Mouse (Mus musculus) kidney, embryonic 16.5 days (tissue): Measurements from ENCODE around the gene Krtap3-1. TPM values are rescaled to one million over a fixed set of nuclear protein-coding genes. Genes with fewer than 3 reads are reported as not detected.

Experiments used
- ATAC-seq: fragments of 200-750 bp; cut with Nextera tagmentation; 2 replicates; pipeline ENCODE4 v1.8.0; 2017; ENCODE audit warnings: moderate TSS enrichment; ENCODE audit not compliant: low FRiP score, low TSS enrichment
- H3K27ac ChIP-seq: fragments of 300-500 bp; sonication (generic); 2 replicates; pipeline ENCODE4 v1.5.1; 2014; ENCODE audit warnings: low read length
- H3K27me3 ChIP-seq: fragments of 300-500 bp; sonication (generic); 2 replicates; pipeline ENCODE4 v1.6.1; 2014; ENCODE audit warnings: low read length, control low read depth, mixed read lengths; ENCODE audit not compliant: insufficient read depth
- H3K36me3 ChIP-seq: fragments of 300-500 bp; sonication (generic); 2 replicates; pipeline ENCODE4 v1.6.1; 2014; ENCODE audit warnings: low read length, control low read depth, mixed read lengths; ENCODE audit not compliant: insufficient read depth
- H3K4me1 ChIP-seq: fragments of 300-500 bp; sonication (generic); 2 replicates; pipeline ENCODE4 v1.6.1; 2014; ENCODE audit warnings: low read length, control low read depth, mixed read lengths; ENCODE audit not compliant: insufficient read depth
- H3K4me2 ChIP-seq: fragments of 300-500 bp; sonication (generic); replicated peaks from 2 replicates; pipeline ENCODE4 v1.6.1; 2014; ENCODE audit warnings: low read depth, low read length
- H3K4me3 ChIP-seq: fragments of 300-500 bp; sonication (generic); 2 replicates; pipeline ENCODE4 v1.5.1; 2014; ENCODE audit warnings: mild to moderate bottlenecking, low read length
- H3K9ac ChIP-seq: fragments of 300-500 bp; sonication (generic); replicated peaks from 2 replicates; pipeline ENCODE4 v1.6.1; 2014; ENCODE audit warnings: low read length
- H3K9me3 ChIP-seq: fragments of 300-500 bp; sonication (generic); 2 replicates; pipeline ENCODE4 v1.6.1; 2016; ENCODE audit warnings: low read length, control low read depth
- WGBS: fragments of 180-500 bp; shearing (Covaris S2); extraction: QIAGEN DNeasy Blood & Tissue Kit; methylation state at CpG from one replicate; pipeline ENCODE4 v1.1.7; 2014; 5-methylcytosine and 5-hydroxymethylcytosine counted together
- polyA plus RNA-seq: library from polyadenylated mRNA; unstranded; fragments of >200 nt; fragmentation: Nextera tagmentation; extraction: Ambion mirVana; gene quantifications from 2 replicates; pipeline ENCODE4 v1.2.1, GENCODE M21; 2015

Krtap3-1 gene
- polyA plus RNA-seq, 1 experiment from 2014 or later, result not detected

- Histone ChIP-seq H3K4me1 (no peaks in the 10 kb centered on the region), H3K9me3 (no peaks in the 10 kb centered on the region), H3K9ac (no peak overlapping the region), H3K27ac (no peak overlapping the region), H3K27me3 (no peaks in the 10 kb centered on the region), H3K36me3 (no peaks in the 10 kb centered on the region), H3K4me2 (no peak overlapping the region), H3K4me3 (no peak overlapping the region)
- 88% methylated on average over 5 of the region's 5 CpGs for WGBS
- no peak for ATAC-seq
Observed at GRCm38 (mm10) chr11:99581051-99581450, 14.6 kb upstream of the Krtap3-1 start.

GRCm38 (mm10) chr11:99580636-99581035, 14.2 kb upstream of the Krtap3-1 start, which contains the start of gene Krtap1-5:
Gene Krtap1-5 (minus strand): TSS chr11:99581016.
- ATAC-seq, result no peak
- Histone ChIP-seq H3K36me3 (no peaks in the 10 kb centered on the region), H3K27me3 (no peaks in the 10 kb centered on the region), H3K27ac (no peak within 1 kb of the TSS), H3K4me1 (no peaks in the 10 kb centered on the region), H3K4me2 (no peak within 1 kb of the TSS), H3K9ac (no peak within 1 kb of the TSS), H3K4me3 (no peak within 1 kb of the TSS), H3K9me3 (no peaks in the 10 kb centered on the region)
- 85% methylated on average over 6 of the region's 6 CpGs for WGBS

- H3K9ac ChIP-seq, result no peak overlapping the region
- H3K27ac ChIP-seq, result no peak overlapping the region
- under 1% methylated on average over 7 of the region's 7 CpGs for WGBS
- no peaks in the 10 kb centered on the region for H3K36me3 ChIP-seq
- no peaks in the 10 kb centered on the region for H3K9me3 ChIP-seq
- H3K4me2 ChIP-seq, result peak overlapping the region; percentile 43
- no peak overlapping the region for H3K4me3 ChIP-seq
- ATAC-seq, result peak; percentile 86
- 0 out of 2 replicates have a peak, but pooled peaks cover 2% of the 10 kb centered on the region for H3K4me1 ChIP-seq
- no peaks in the 10 kb centered on the region for H3K27me3 ChIP-seq
Observed at GRCm38 (mm10) chr11:99574106-99574505, 7.7 kb upstream of the Krtap3-1 start.

GRCm38 (mm10) chr11:99573164-99573563, 6.7 kb upstream of the Krtap3-1 start:
- Histone ChIP-seq H3K27me3 (no peaks in the 10 kb centered on the region), H3K9me3 (no peaks in the 10 kb centered on the region), H3K4me3 (no peak overlapping the region), H3K4me1 (0 out of 2 replicates have a peak, but pooled peaks cover 2% of the 10 kb centered on the region), H3K27ac (no peak overlapping the region), H3K36me3 (no peaks in the 10 kb centered on the region), H3K9ac (no peak overlapping the region), H3K4me2 (no peak overlapping the region)
- ATAC-seq, result no peak
- 62% methylated on average over 4 of the region's 4 CpGs for WGBS

GRCm38 (mm10) chr11:99562580-99562979, 3.9 kb downstream of the Krtap3-1 start:
- WGBS, result 68% methylated on average over 6 of the region's 6 CpGs
- no peak overlapping the region for H3K4me3 ChIP-seq
- ATAC-seq, result no peak
- H3K36me3 ChIP-seq, result no peaks in the 10 kb centered on the region
- no peaks in the 10 kb centered on the region for H3K27me3 ChIP-seq
- no peak overlapping the region for H3K27ac ChIP-seq
- no peaks in the 10 kb centered on the region for H3K4me1 ChIP-seq
- no peak overlapping the region for H3K9ac ChIP-seq
- no peak overlapping the region for H3K4me2 ChIP-seq
- H3K9me3 ChIP-seq, result no peaks in the 10 kb centered on the region

- H3K36me3 ChIP-seq, result no peaks in the 10 kb centered on the region
- H3K4me3 ChIP-seq, result no peak within 1 kb of the TSS
- WGBS, result 90% methylated on average over 9 of the region's 9 CpGs
- H3K27ac ChIP-seq, result no peak within 1 kb of the TSS
- H3K27me3 ChIP-seq, result no peaks in the 10 kb centered on the region
- ATAC-seq, result no peak
- H3K9me3 ChIP-seq, result no peaks in the 10 kb centered on the region
- no peak within 1 kb of the TSS for H3K9ac ChIP-seq
- no peaks in the 10 kb centered on the region for H3K4me1 ChIP-seq
- no peak within 1 kb of the TSS for H3K4me2 ChIP-seq
Observed at GRCm38 (mm10) chr11:99559366-99559765, 7.1 kb downstream of the Krtap3-1 start, which contains the start of gene Gm11939. Gene Gm11939 (minus strand): TSS chr11:99559466.

- H3K4me1 ChIP-seq, result no peaks in the 10 kb centered on the region
- H3K4me2 ChIP-seq, result no peak overlapping the region
- no peaks in the 10 kb centered on the region for H3K9me3 ChIP-seq
- H3K36me3 ChIP-seq, result no peaks in the 10 kb centered on the region
- H3K4me3 ChIP-seq, result no peak overlapping the region
- H3K27me3 ChIP-seq, result no peaks in the 10 kb centered on the region
- ATAC-seq, result no peak
- H3K9ac ChIP-seq, result no peak overlapping the region
- H3K27ac ChIP-seq, result no peak overlapping the region
- WGBS, result 55% methylated on average over 3 of the region's 3 CpGs
Observed at GRCm38 (mm10) chr11:99557976-99558745, 8.3 kb downstream of the Krtap3-1 start.

- no peak within 1 kb of the TSS for H3K4me2 ChIP-seq
- H3K36me3 ChIP-seq, result no peaks in the 10 kb centered on the region
- 85% methylated on average over 2 of the region's 2 CpGs for WGBS
- H3K9me3 ChIP-seq, result no peaks in the 10 kb centered on the region
- H3K9ac ChIP-seq, result no peak within 1 kb of the TSS
- H3K27me3 ChIP-seq, result no peaks in the 10 kb centered on the region
- H3K27ac ChIP-seq, result no peak within 1 kb of the TSS
- no peaks in the 10 kb centered on the region for H3K4me1 ChIP-seq
- no peak for ATAC-seq
- no peak within 1 kb of the TSS for H3K4me3 ChIP-seq
Observed at GRCm38 (mm10) chr11:99556753-99557152, 9.7 kb downstream of the Krtap3-1 start, which contains the start of gene Krtap3-2. Gene Krtap3-2 (minus strand): TSS chr11:99556853.

- H3K4me1 ChIP-seq, result no peaks in the 10 kb centered on the region
- no peak overlapping the region for H3K27ac ChIP-seq
- H3K36me3 ChIP-seq, result no peaks in the 10 kb centered on the region
- no peaks in the 10 kb centered on the region for H3K27me3 ChIP-seq
- WGBS, result 82% methylated on average over 2 of the region's 2 CpGs
- no peak overlapping the region for H3K4me3 ChIP-seq
- no peak for ATAC-seq
- H3K4me2 ChIP-seq, result no peak overlapping the region
- H3K9ac ChIP-seq, result no peak overlapping the region
- H3K9me3 ChIP-seq, result no peaks in the 10 kb centered on the region
Observed at GRCm38 (mm10) chr11:99556195-99556594, 10.2 kb downstream of the Krtap3-1 start.

- no peak within 1 kb of the TSS for H3K4me3 ChIP-seq
- WGBS, result 40% methylated on average over 3 of the region's 4 CpGs
- H3K9me3 ChIP-seq, result no peaks in the 10 kb centered on the region
- H3K4me1 ChIP-seq, result no peaks in the 10 kb centered on the region
- ATAC-seq, result no peak
- H3K36me3 ChIP-seq, result no peaks in the 10 kb centered on the region
- H3K4me2 ChIP-seq, result no peak within 1 kb of the TSS
- no peaks in the 10 kb centered on the region for H3K27me3 ChIP-seq
- no peak within 1 kb of the TSS for H3K27ac ChIP-seq
- no peak within 1 kb of the TSS for H3K9ac ChIP-seq
Observed at GRCm38 (mm10) chr11:99550765-99551164, 15.7 kb downstream of the Krtap3-1 start, which contains the start of gene Krtap3-3. Gene Krtap3-3 (minus strand): TSS chr11:99550865.
